Mouse (Mus musculus): ENCODE measurements around the gene Armt1. TPM values are rescaled to one million over a fixed set of nuclear protein-coding genes. Genes with fewer than 3 reads are reported as not detected.

Gene Armt1
- total RNA-seq, 2 experiments from 2014 or later, result 35.8 to 36.9 TPM

Other genes starting within 250 kb of the Armt1 start
- gene Akap12, start 166.1 kb upstream of the Armt1 start, total RNA-seq (2015), result 0.12 and 0.59 TPM in 2 replicates
- gene Akap12, start 166.1 kb upstream of the Armt1 start, total RNA-seq (2017), result 0.21 and 0.64 TPM in 2 replicates
- 15.5 and 17.5 TPM in 2 replicates for gene Zbtb2, start 44.4 kb upstream of the Armt1 start, total RNA-seq (2015)
- gene Zbtb2, start 44.4 kb upstream of the Armt1 start, total RNA-seq (2017), result 10.7 and 11.9 TPM in 2 replicates
- 74.5 and 95.0 TPM in 2 replicates for gene Rmnd1, start 79 bp upstream of the Armt1 start, total RNA-seq (2015)
- 41.0 and 79.0 TPM in 2 replicates for gene Rmnd1, start 79 bp upstream of the Armt1 start, total RNA-seq (2017)
- gene Ccdc170, start 50.0 kb downstream of the Armt1 start, total RNA-seq (2015), result 0.10 and 0.12 TPM in 2 replicates
- gene Ccdc170, start 50.0 kb downstream of the Armt1 start, total RNA-seq (2017), result 0.37 TPM in 1 of 2 replicates, not detected in the other
- 14.4 and 16.2 TPM in 2 replicates for gene Esr1, start 179.1 kb downstream of the Armt1 start, total RNA-seq (2015)
- gene Esr1, start 179.1 kb downstream of the Armt1 start, total RNA-seq (2017), result 9.5 and 10.9 TPM in 2 replicates